Mouse (Mus musculus) embryonic fibroblast, embryonic 13.5 days (primary cell): ENCODE data around the gene Sirpa.

Source experiments
- CTCF ChIP-seq: IDR thresholded peaks from 2 replicates; pipeline ENCODE4 v1.5.1; 2011; ENCODE audit warnings: mild to moderate bottlenecking, control low read depth, low read length, moderate library complexity, borderline replicate concordance; ENCODE audit not compliant: insufficient read depth
- POLR2A ChIP-seq: IDR thresholded peaks from 2 replicates; pipeline ENCODE4 v1.6.1; 2011; ENCODE audit warnings: low read depth, mild to moderate bottlenecking, control low read depth, low read length, moderate library complexity

DNA sequence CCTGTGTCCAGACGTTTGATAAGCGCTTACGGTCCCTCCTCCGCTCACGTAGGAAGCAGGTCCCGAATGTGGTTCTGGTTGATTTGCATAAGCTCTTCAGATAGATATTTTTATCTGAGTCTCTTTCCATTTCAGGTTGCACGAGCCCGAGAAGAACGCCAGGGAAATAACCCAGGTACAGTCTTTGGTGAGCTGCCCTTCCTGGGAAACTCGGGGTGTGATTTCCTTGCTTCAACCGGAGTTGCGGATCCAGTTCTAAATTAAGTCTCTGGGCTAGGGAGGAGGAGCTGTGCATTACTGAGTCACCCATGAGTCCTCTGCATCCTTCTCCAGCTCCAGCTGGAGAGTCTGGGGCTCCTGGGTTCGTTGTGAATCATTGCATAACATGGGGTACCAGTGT, 35.2 kb downstream of the Sirpa start:
- TF ChIP-seq CTCF (no peak), POLR2A (no peak)
